Mouse (Mus musculus) kidney, adult 2 months (tissue): ENCODE results near the gene Hist2h3c2. TPM values are rescaled to one million over a fixed set of nuclear protein-coding genes. Genes with fewer than 3 reads are reported as not detected.
"Not testable (repeated sequence)": the region's sequence is repeated elsewhere in the genome, so short reads cannot be mapped to it uniquely, and the experiment has no call there.

Experiments used
- DNase-seq: peaks from one replicate; pipeline ENCODE4 v3.0.0; 2021
- H3K27ac ChIP-seq: fragments of 200-500 bp; 2 replicates; pipeline ENCODE4 v1.5.1; 2012; ENCODE audit warnings: low read depth, low read length, control low read depth, inconsistent platforms; ENCODE audit not compliant: insufficient read depth
- H3K27me3 ChIP-seq: fragments of 200-500 bp; replicated peaks from 2 replicates; pipeline ENCODE4 v1.6.1; 2012; ENCODE audit warnings: mild to moderate bottlenecking, moderate library complexity, low read length, inconsistent platforms; ENCODE audit not compliant: control insufficient read depth, insufficient read depth
- H3K36me3 ChIP-seq: fragments of 200-500 bp; 2 replicates; pipeline ENCODE4 v1.6.1; 2012; ENCODE audit warnings: mild to moderate bottlenecking, moderate library complexity, low read length, inconsistent platforms; ENCODE audit not compliant: control insufficient read depth, insufficient read depth
- H3K4me1 ChIP-seq: fragments of 200-500 bp; 2 replicates; pipeline ENCODE4 v1.6.1; 2011; ENCODE audit warnings: low read length; ENCODE audit not compliant: control insufficient read depth, insufficient read depth
- H3K4me3 ChIP-seq: fragments of 200-500 bp; 2 replicates; pipeline ENCODE4 v1.5.1; 2011; ENCODE audit warnings: mild to moderate bottlenecking, low read depth, low read length, control low read depth; ENCODE audit not compliant: insufficient read depth
- CTCF ChIP-seq: fragments of 200-500 bp; conservative IDR thresholded peaks from 2 replicates; pipeline ENCODE4 v1.5.1; 2011; ENCODE audit warnings: low read depth, mild to moderate bottlenecking, control low read depth, low read length, moderate library complexity, mixed read lengths; ENCODE audit not compliant: insufficient read depth, insufficient read length
- POLR2A ChIP-seq: fragments of 200-500 bp; IDR thresholded peaks from one replicate; pipeline ENCODE4 v1.6.1; 2011; ENCODE audit warnings: low read depth, low read length, control low read depth
- WGBS: fragments of 180-500 bp; shearing (Covaris S2); methylation state at CpG from one replicate; pipeline ENCODE4 v1.1.7; 2018; 5-methylcytosine and 5-hydroxymethylcytosine counted together
- polyA plus RNA-seq: library from polyadenylated mRNA; depleted of rRNA; stranded (reverse); fragments of >200 nt; gene quantifications from 2 replicates; pipeline ENCODE4 v1.2.3, GENCODE M21; 2012; rRNA removed

Gene Hist2h3c2
- 8.6 and 12.9 TPM in 2 replicates for polyA plus RNA-seq

- not testable (repeated sequence) for H3K27me3 ChIP-seq, H3K36me3 ChIP-seq, H3K4me1 ChIP-seq
- WGBS = 3% methylated on average over 22 of the region's 68 CpGs
- Histone ChIP-seq H3K4me3 (peak within 1 kb of the TSS; percentile 65), H3K27ac (peak within 1 kb of the TSS; percentile 86)
- DNase-seq = peak; percentile 73
These were observed at the start of gene Hist2h3c2 for GRCm38 (mm10) chr3:96238954-96239793. Gene Hist2h3c2 (minus strand): TSS chr3:96239127.

DNA sequence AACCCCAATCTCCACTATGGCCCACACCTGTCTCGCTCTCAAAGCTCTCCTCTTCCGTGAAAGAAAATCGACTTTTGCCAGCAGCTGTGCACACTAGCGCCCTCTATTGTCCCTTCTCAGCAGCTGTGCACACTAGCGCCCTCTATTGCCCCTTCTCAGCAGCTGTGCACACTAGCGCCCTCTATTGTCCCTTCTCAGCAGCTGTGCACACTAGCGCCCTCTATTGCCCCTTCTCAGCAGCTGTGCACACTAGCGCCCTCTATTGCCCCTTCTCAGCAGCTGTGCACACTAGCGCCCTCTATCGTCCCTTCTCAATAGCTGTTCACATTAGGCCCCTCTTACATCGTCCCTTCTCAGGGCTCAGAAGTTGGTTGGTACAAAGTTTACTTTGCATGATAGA lies 48.4 kb upstream of the Hist2h3c2 start:
- not testable (repeated sequence) for H3K4me1 ChIP-seq, H3K27me3 ChIP-seq, DNase-seq, H3K27ac ChIP-seq, H3K36me3 ChIP-seq, H3K4me3 ChIP-seq
- 87% methylated on average over 11 of the region's 11 CpGs for WGBS
- peak; percentile 64 for TF ChIP-seq CTCF

GRCm38 (mm10) chr3:96284457-96284856 lies 45.5 kb upstream of the Hist2h3c2 start:
- TF ChIP-seq POLR2A = no peak
- TF ChIP-seq CTCF = peak; percentile 34; the same call in 1 of the 2 replicates
- Histone ChIP-seq H3K27me3 (no peaks in the 10 kb centered on the region), H3K27ac (no peak overlapping the region), H3K4me3 (no peak overlapping the region), H3K4me1 (no peaks in the 10 kb centered on the region), H3K36me3 (no peaks in the 10 kb centered on the region)
- DNase-seq = peak; percentile 41
- 16% methylated on average over 4 of the region's 4 CpGs for WGBS

- H3K27ac ChIP-seq = no peak overlapping the region
- no peaks in the 10 kb centered on the region for H3K36me3 ChIP-seq
- TF ChIP-seq POLR2A (no peak), CTCF (no peak)
- no peaks in the 10 kb centered on the region for H3K27me3 ChIP-seq
- 64% methylated on average over 6 of the region's 6 CpGs for WGBS
- no peak for DNase-seq
- no peak overlapping the region for H3K4me3 ChIP-seq
- 0 out of 2 replicates have a peak, but pooled peaks cover 3% of the 10 kb centered on the region for H3K4me1 ChIP-seq
These were observed 41.7 kb upstream of the Hist2h3c2 start for GRCm38 (mm10) chr3:96280660-96281059.

GRCm38 (mm10) chr3:96277800-96278624 lies 39.1 kb upstream of the Hist2h3c2 start:
- 0 out of 2 replicates have a peak, but pooled peaks cover 3% of the 10 kb centered on the region for H3K4me1 ChIP-seq
- H3K27me3 ChIP-seq = no peaks in the 10 kb centered on the region
- H3K36me3 ChIP-seq = no peaks in the 10 kb centered on the region
- peak; percentile 79 for TF ChIP-seq CTCF
- no peak for TF ChIP-seq POLR2A
- no peak overlapping the region; the same call in 1 of the 2 replicates for H3K27ac ChIP-seq
- WGBS = 1% methylated on average over 49 of the region's 49 CpGs
- peak; percentile 85 for DNase-seq
- peak overlapping the region; percentile 52 for H3K4me3 ChIP-seq

DNA sequence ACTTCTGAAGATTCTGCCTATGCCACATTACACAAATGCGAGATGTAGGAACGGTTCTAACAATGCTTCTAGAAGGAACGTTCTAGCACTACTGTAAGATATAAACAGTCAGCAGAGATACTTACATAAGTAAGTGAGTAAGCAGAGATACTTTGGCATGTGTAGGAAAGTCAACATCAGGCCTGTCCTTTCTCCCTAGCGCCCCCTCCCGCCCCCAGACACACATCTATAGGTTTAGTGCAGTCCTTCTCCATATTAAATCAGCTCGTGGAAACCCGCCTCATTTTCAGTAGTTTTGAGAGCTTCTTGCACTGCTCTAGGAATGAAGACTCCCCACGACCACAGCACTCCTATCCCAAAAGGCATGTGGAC lies 38.5 kb upstream of the Hist2h3c2 start:
- Histone ChIP-seq H3K4me3 (peak overlapping the region; percentile 22; the same call in 1 of the 2 replicates), H3K27me3 (no peaks in the 10 kb centered on the region), H3K36me3 (no peaks in the 10 kb centered on the region), H3K27ac (no peak overlapping the region), H3K4me1 (0 out of 2 replicates have a peak, but pooled peaks cover 3% of the 10 kb centered on the region)
- TF ChIP-seq CTCF (no peak), POLR2A (no peak)
- WGBS = 34% methylated on average over 8 of the region's 8 CpGs
- no peak for DNase-seq
